Mouse (Mus musculus) thymus, postnatal 36 days (tissue): Measurements from ENCODE around the gene Spink2.
"Not testable (repeated sequence)": the region's sequence is repeated elsewhere in the genome, so short reads cannot be mapped to it uniquely, and the experiment has no call there.

Source experiments
- DNase-seq, 2 experiments: peaks; one replicate each; pipeline ENCODE4 v3.0.0; 2022; ENCODE audit warnings: mixed read lengths in 2 of 2

Spink2 gene

GRCm38 (mm10) chr5:77211236-77211635, at the start of gene Spink2:
Gene Spink2 (minus strand): TSS chr5:77211471.
- DNase-seq: peak in 1 of 2 experiments; percentile 16

GRCm38 (mm10) chr5:77260141-77260540, 48.9 kb upstream of the Spink2 start:
- DNase-seq: no peak

- DNase-seq: no peak
Measured at GRCm38 (mm10) chr5:77259315-77259714, 48.0 kb upstream of the Spink2 start.

- DNase-seq: no peak
Measured at GRCm38 (mm10) chr5:77257603-77258002, 46.3 kb upstream of the Spink2 start.

- DNase-seq: no peak
Measured at GRCm38 (mm10) chr5:77254402-77254801, 43.1 kb upstream of the Spink2 start.

GRCm38 (mm10) chr5:77253154-77253553, 41.9 kb upstream of the Spink2 start:
- DNase-seq: no peak

- no peak for DNase-seq
Measured at GRCm38 (mm10) chr5:77252115-77252827, 41.0 kb upstream of the Spink2 start.

GRCm38 (mm10) chr5:77251656-77252055, 40.4 kb upstream of the Spink2 start:
- no peak for DNase-seq

GRCm38 (mm10) chr5:77250083-77250482, 38.8 kb upstream of the Spink2 start:
- DNase-seq: no peak

- DNase-seq: peak in 1 of 2 experiments; percentile 26
Measured at GRCm38 (mm10) chr5:77245787-77246671, 34.8 kb upstream of the Spink2 start.

GRCm38 (mm10) chr5:77245463-77245786, 34.2 kb upstream of the Spink2 start:
- DNase-seq: no peak

GRCm38 (mm10) chr5:77244331-77244987, 33.2 kb upstream of the Spink2 start:
- DNase-seq: no peak

- DNase-seq: no peak
Measured at GRCm38 (mm10) chr5:77237104-77237503, 25.8 kb upstream of the Spink2 start.

GRCm38 (mm10) chr5:77234921-77235320, 23.6 kb upstream of the Spink2 start:
- no peak for DNase-seq

- not testable (repeated sequence) for DNase-seq
Measured at GRCm38 (mm10) chr5:77231863-77232262, 20.6 kb upstream of the Spink2 start.

- DNase-seq: no peak
Measured at GRCm38 (mm10) chr5:77228986-77229385, 17.7 kb upstream of the Spink2 start.

- peak in 1 of 2 experiments; percentile 18 for DNase-seq
Measured at GRCm38 (mm10) chr5:77223043-77223975, 12.0 kb upstream of the Spink2 start.

GRCm38 (mm10) chr5:77217724-77218123, 6.5 kb upstream of the Spink2 start:
- DNase-seq: no peak

- DNase-seq: peak; percentile 58 to 69
Measured at GRCm38 (mm10) chr5:77217211-77217610, 5.9 kb upstream of the Spink2 start.

- DNase-seq: peak; percentile 21 to 42
Measured at GRCm38 (mm10) chr5:77206134-77206533, 5.1 kb downstream of the Spink2 start.

GRCm38 (mm10) chr5:77202238-77202637, 9.0 kb downstream of the Spink2 start:
- no peak for DNase-seq

GRCm38 (mm10) chr5:77200695-77201094, 10.6 kb downstream of the Spink2 start:
- no peak for DNase-seq
